In genomic region chr11:120231379-120231778, GRCm38 (mm10) we compare ENCODE assay signal across 8 mouse cellular contexts. TPM values are rescaled to one million over a fixed set of nuclear protein-coding genes. Genes with fewer than 3 reads are reported as not detected.
DNase-seq lines count a peak whose midpoint lies in the region; ATAC-seq lines count a peak whose summit lies in the region.

No protein-coding gene starts in this region.

- ATAC-seq in hindbrain, embryonic 14.5 days (ENCODE audit: low FRiP score), result peak; percentile 74

- peak overlapping the region; percentile 100 for H3K4me2 ChIP-seq in hindbrain, embryonic 14.5 days (replicated peaks)

- no peaks in the 10 kb centered on the region for H3K27me3 ChIP-seq in hindbrain, embryonic 14.5 days (ENCODE audit: control insufficient read depth, insufficient read depth, low read length)

- WGBS in hindbrain, embryonic 14.5 days, result under 1% methylated on average over 27 of the region's 27 CpGs

- H3K4me1 ChIP-seq in hindbrain, embryonic 14.5 days (replicated peaks; ENCODE audit: control insufficient read depth, insufficient read depth, low read length), result peaks cover 45% of the 10 kb centered on the region

- H3K36me3 ChIP-seq in hindbrain, embryonic 14.5 days (replicated peaks; ENCODE audit: control insufficient read depth, insufficient read depth), result no peaks in the 10 kb centered on the region

- peak overlapping the region; percentile 99 for H3K27ac ChIP-seq in hindbrain, embryonic 14.5 days

- peak overlapping the region; percentile 100 for H3K9ac ChIP-seq in hindbrain, embryonic 14.5 days

- DNase-seq in R1 (ENCODE audit: low read depth, low spot score), result peak; percentile 99
- peak; percentile 100 for DNase-seq in cerebellum, postnatal 25 days
- DNase-seq in frontal cortex, postnatal 25 days (ENCODE audit: low spot score in 2 of 2), result peak; percentile 100
- DNase-seq in hindbrain, embryonic 14.5 days (ENCODE audit: low spot score), result peak; percentile 100
- peak; percentile 99 for DNase-seq in left cerebral cortex, adult 11 months (ENCODE audit: low spot score)
- DNase-seq in lung, postnatal 4 days, result peak; percentile 99
- peak; percentile 100 for DNase-seq in retina, postnatal 7 days (ENCODE audit: low read depth, low spot score)
- peak; percentile 96 for DNase-seq in urinary bladder, adult 2 months (ENCODE audit: low spot score)

- peak overlapping the region; percentile 88 for H3K4me3 ChIP-seq in hindbrain, embryonic 14.5 days (replicated peaks; ENCODE audit: low read length)

- H3K9me3 ChIP-seq in hindbrain, embryonic 14.5 days (ENCODE audit: control insufficient read depth, low read length), result no peaks in the 10 kb centered on the region

RNA-seq across cellular contexts. Expression of gene Bahcc1, which starts 1.4 kb away (rescaled TPM):
- polyA plus RNA-seq in hindbrain, embryonic 14.5 days (2014; fragmentation: Nextera tagmentation; extraction: Ambion mirVana), result 15.9 and 16.3 TPM in 2 replicates
- 4.3 and 8.2 TPM in 2 replicates for polyA plus RNA-seq in urinary bladder, adult 2 months (2012; rRNA removed)

Comparison
In these comparisons a context has a peak if more than half of its experiments do, and no peak if none do; other contexts are left out.
1. Peak in every context shown above with its lines: DNase-seq, ATAC-seq, H3K4me3 ChIP-seq and H3K27ac ChIP-seq.